In genomic region chr10:25432351-25432750, GRCm38 (mm10) we compare ENCODE assay signal across 9 mouse cellular contexts.
DNase-seq lines count a peak whose midpoint lies in the region; ATAC-seq lines count a peak whose summit lies in the region.
"Had no signal": no experiment of that assay in that cellular context is flagged by ENCODE, and none has a peak within 500 bp of the region (broad histone marks: within the 10 kb centered on the region; RNA-seq: fewer than 3 reads in every experiment).

No protein-coding gene starts in this region.

- no peak for ATAC-seq in liver, embryonic 12.5 days
- ATAC-seq in stomach, embryonic 16.5 days (ENCODE audit: insufficient read depth, low FRiP score) = 0 out of 2 replicates have a peak, but pooled peaks have one; percentile 30

- no peak overlapping the region for H3K4me3 ChIP-seq in liver, embryonic 12.5 days
- no peak overlapping the region for H3K4me3 ChIP-seq in stomach, embryonic 16.5 days (replicated peaks; ENCODE audit: low read length)

- H3K4me2 ChIP-seq in liver, embryonic 12.5 days = no peak overlapping the region
- H3K4me2 ChIP-seq in stomach, embryonic 16.5 days (ENCODE audit: low read depth, low read length) = peak overlapping the region; percentile 1; the same call in 1 of the 2 replicates

- 49% methylated on average over 10 of the region's 10 CpGs for WGBS in liver, embryonic 12.5 days (ENCODE audit: insufficient replicate concordance)
- WGBS in stomach, embryonic 16.5 days = 33% methylated on average over 10 of the region's 10 CpGs

- H3K27me3 ChIP-seq in liver, embryonic 12.5 days (replicated peaks) = no peaks in the 10 kb centered on the region
- H3K27me3 ChIP-seq in stomach, embryonic 16.5 days (ENCODE audit: control insufficient read depth, insufficient read depth, low read length) = no peaks in the 10 kb centered on the region

- H3K4me1 ChIP-seq in liver, embryonic 12.5 days = peaks cover 49% of the 10 kb centered on the region
- H3K4me1 ChIP-seq in stomach, embryonic 16.5 days (ENCODE audit: control insufficient read depth, insufficient read depth, low read length) = peaks cover 47% of the 10 kb centered on the region

- no peaks in the 10 kb centered on the region for H3K9me3 ChIP-seq in liver, embryonic 12.5 days (replicated peaks)
- no peaks in the 10 kb centered on the region for H3K9me3 ChIP-seq in stomach, embryonic 16.5 days (replicated peaks; ENCODE audit: control insufficient read depth, low read length)

- H3K9ac ChIP-seq in liver, embryonic 12.5 days = no peak overlapping the region
- no peak overlapping the region for H3K9ac ChIP-seq in stomach, embryonic 16.5 days (ENCODE audit: low read length)

- DNase-seq in liver = peak; percentile 8
- DNase-seq in heart, adult 9 months (ENCODE audit: low spot score in 2 of 2) = peak; percentile 79 to 82
- peak; percentile 35 to 43 for DNase-seq in kidney, postnatal 36 days
- DNase-seq in layer of hippocampus, postnatal 25 days (ENCODE audit: extremely low spot score in 1 of 2, low spot score in 1 of 2) = no peak
- DNase-seq in thymus, postnatal 25 days = no peak
- no peak for DNase-seq in cerebellum, postnatal 4 days (ENCODE audit: low spot score in 2 of 2)
- DNase-seq: cerebellum, adult 9-11 months had no signal

- no peak overlapping the region for H3K27ac ChIP-seq in liver, embryonic 12.5 days
- H3K27ac ChIP-seq in stomach, embryonic 16.5 days (ENCODE audit: low read length) = peak overlapping the region; percentile 34

- H3K36me3 ChIP-seq in liver, embryonic 12.5 days = no peaks in the 10 kb centered on the region
- H3K36me3 ChIP-seq in stomach, embryonic 16.5 days (ENCODE audit: control insufficient read depth, insufficient read depth, low read length) = no peaks in the 10 kb centered on the region

Comparison
In these comparisons a context has a peak if more than half of its experiments do, and no peak if none do; other contexts are left out.
1. DNase-seq: peak in liver (single experiment), heart, adult 9 months (2 of 2) and kidney, postnatal 36 days (2 of 2); none in layer of hippocampus, postnatal 25 days (0 of 2), thymus, postnatal 25 days (single experiment) and cerebellum, postnatal 4 days (0 of 2).